Mouse (Mus musculus) ES-E14 (cell line): Measurements from ENCODE around the gene Ccdc191. TPM values are rescaled to one million over a fixed set of nuclear protein-coding genes. Genes with fewer than 3 reads are reported as not detected.
A peak's percentile ranks its signal among the peaks of the same experiment; 100 is the strongest.

Experiments used
- DNase-seq: peaks from one replicate; pipeline ENCODE4 v3.0.0-alpha.2; 2013; ENCODE audit warnings: low read depth, low spot score
- H3K27ac ChIP-seq: 2 replicates; pipeline ENCODE4 v1.5.1; 2012; ENCODE audit warnings: low read depth, mild to moderate bottlenecking, low read length, moderate library complexity, mixed read lengths; ENCODE audit not compliant: poor library complexity, insufficient read depth, severe bottlenecking
- H3K36me3 ChIP-seq: 2 replicates; pipeline ENCODE4 v1.6.1; 2012; ENCODE audit warnings: mild to moderate bottlenecking, low read length, moderate library complexity, mixed read lengths; ENCODE audit not compliant: control insufficient read depth, poor library complexity, insufficient read depth, severe bottlenecking
- H3K4me1 ChIP-seq, 2 experiments: fragments of 150-350 bp in 1 of 2; sonication (generic) in 1 of 2; 2 replicates each; pipeline ENCODE4 v1.6.1; 2012; ENCODE audit warnings: low read length in 2 of 2, mild to moderate bottlenecking in 1 of 2, mixed read lengths in 1 of 2; ENCODE audit not compliant: control insufficient read depth in 2 of 2, insufficient read depth in 2 of 2, poor library complexity in 1 of 2
- H3K4me3 ChIP-seq, 2 experiments: fragments of 150-350 bp in 1 of 2; sonication (generic) in 1 of 2; 2 replicates each; pipeline ENCODE4 v1.5.1; 2012; ENCODE audit warnings: low read length in 2 of 2, low read depth in 1 of 2, mild to moderate bottlenecking in 1 of 2, mixed read lengths in 1 of 2; ENCODE audit not compliant: insufficient read depth in 1 of 2, poor library complexity in 1 of 2, severe bottlenecking in 1 of 2
- H3K9ac ChIP-seq: 2 replicates; pipeline ENCODE4 v1.6.1; 2012; ENCODE audit warnings: low read depth, mild to moderate bottlenecking, low read length, mixed read lengths; ENCODE audit not compliant: poor library complexity, insufficient read depth, severe bottlenecking
- H3K9me3 ChIP-seq: fragments of 150-350 bp; sonication (generic); 2 replicates; pipeline ENCODE4 v1.6.1; 2012; ENCODE audit warnings: low read depth, mild to moderate bottlenecking, low read length; ENCODE audit not compliant: control insufficient read depth, insufficient read depth
- CHD2 ChIP-seq: IDR thresholded peaks from 2 replicates; pipeline ENCODE4 v1.6.1; 2014; ENCODE audit warnings: mild to moderate bottlenecking, low read depth, low read length, inconsistent platforms
- HCFC1 ChIP-seq: IDR thresholded peaks from 2 replicates; pipeline ENCODE4 v1.6.1; 2012; ENCODE audit warnings: low read length, inconsistent platforms, borderline replicate concordance; ENCODE audit not compliant: insufficient read depth
- MAFK ChIP-seq: IDR thresholded peaks from 2 replicates; pipeline ENCODE4 v1.6.1; 2014; ENCODE audit warnings: mild to moderate bottlenecking, low read depth, low read length, inconsistent platforms; ENCODE audit not compliant: insufficient read depth
- ZC3H11A ChIP-seq: IDR thresholded peaks from 2 replicates; pipeline ENCODE4 v1.6.1; 2012; ENCODE audit warnings: low read depth, mild to moderate bottlenecking, inconsistent platforms, low read length, borderline replicate concordance
- ZNF384 ChIP-seq: IDR thresholded peaks from 2 replicates; pipeline ENCODE4 v1.6.1; 2012; ENCODE audit warnings: low read depth, low read length, inconsistent platforms
- in situ Hi-C, 2 experiments: fragments of 600-800 bp; cut with MboI; formaldehyde crosslinking; loops; one replicate each; pipeline ENCODE4 v1.15.1; 2025; ENCODE audit warnings: low sequenced_read_pairs in 2 of 2, inconsistent platforms in 1 of 2; ENCODE audit not compliant: unreplicated experiment in 2 of 2
- total RNA-seq: library from RNA; depleted of rRNA; stranded (reverse); fragments of 300-350 nt; gene quantifications from 2 replicates; pipeline ENCODE4 v1.2.3, GENCODE M21; 2012; rRNA removed

The Ccdc191 gene
- total RNA-seq: 12.2 and 13.8 TPM in 2 replicates

DNA sequence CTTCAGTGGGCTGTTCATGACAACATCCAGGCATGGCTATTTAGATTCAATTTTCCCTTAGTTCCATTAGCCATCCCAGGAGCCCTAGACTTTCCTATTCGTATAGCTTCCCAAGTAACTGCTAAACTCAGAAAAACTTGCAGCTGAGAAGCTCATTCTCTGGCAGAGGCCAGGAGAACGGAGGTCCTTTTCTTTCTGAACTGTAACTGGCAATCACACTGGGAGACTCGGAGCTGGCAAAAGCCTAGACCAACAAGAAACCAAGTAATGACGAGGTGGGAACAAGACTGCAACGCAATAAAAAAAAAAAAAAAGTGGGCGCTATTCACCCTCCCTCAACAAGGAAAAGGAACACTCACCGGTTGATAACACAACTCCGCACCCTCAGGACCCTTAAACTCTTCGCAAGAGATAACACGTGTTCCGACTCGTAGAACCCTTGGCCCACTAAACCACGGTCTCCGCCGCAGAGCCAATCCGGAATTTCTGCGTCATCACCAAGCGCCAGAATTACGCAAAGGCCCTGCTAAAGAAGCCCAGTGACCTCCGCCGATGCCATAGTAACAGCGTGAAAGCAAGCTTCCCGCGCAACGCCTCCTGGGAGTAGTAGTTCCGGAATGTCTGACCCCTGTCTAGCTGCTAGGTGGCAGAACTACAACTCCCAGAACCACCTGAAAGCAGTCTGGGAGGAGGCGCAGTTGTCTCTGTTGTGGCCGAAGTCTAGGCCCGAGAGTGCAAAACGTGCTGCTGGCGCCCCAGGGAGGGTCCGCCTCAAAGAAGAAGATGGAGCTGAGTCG lies at the start of gene Ccdc191:
TSS of gene Ccdc191 (plus strand) at position 593 of the 797 bp plus-strand sequence.
- peak within 1 kb of the TSS; percentile 15; the same call in 1 of the 2 replicates for H3K27ac ChIP-seq
- peak; percentile 81 for TF ChIP-seq ZNF384
- TF ChIP-seq MAFK: no peak
- no peak for TF ChIP-seq ZC3H11A
- peak; percentile 98 for TF ChIP-seq HCFC1
- TF ChIP-seq CHD2: no peak
- in situ Hi-C loops: no loop called here
- no peaks in the 10 kb centered on the region for H3K36me3 ChIP-seq
- H3K4me1 ChIP-seq: no peaks in the 10 kb centered on the region
- H3K4me3 ChIP-seq: peak within 1 kb of the TSS; percentile 78 to 80
- H3K9me3 ChIP-seq: no peaks in the 10 kb centered on the region
- peak within 1 kb of the TSS; percentile 81 for H3K9ac ChIP-seq
- peak; percentile 99 for DNase-seq

DNA sequence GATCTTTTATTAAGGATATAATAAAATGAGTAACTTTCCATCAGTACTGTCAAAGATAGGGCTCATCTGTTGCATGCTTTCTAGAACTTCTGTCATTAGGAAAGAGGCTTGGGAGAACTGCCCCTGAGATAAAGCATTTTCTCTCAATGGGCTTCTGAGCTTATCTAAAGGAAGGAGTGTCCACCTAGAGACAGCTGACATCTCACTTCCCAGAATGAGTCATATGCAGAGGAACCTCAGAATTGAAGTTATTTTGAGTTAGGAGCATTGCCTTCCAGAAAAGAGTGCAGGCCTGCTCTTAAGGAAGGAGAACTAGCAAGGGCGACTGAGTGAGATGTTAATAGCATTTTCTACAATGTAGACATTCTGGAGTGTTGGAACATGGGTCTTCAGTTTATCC lies 48.4 kb upstream of the Ccdc191 start:
- Histone ChIP-seq H3K4me1 (no peaks in the 10 kb centered on the region), H3K27ac (no peak overlapping the region), H3K9ac (no peak overlapping the region), H3K9me3 (no peaks in the 10 kb centered on the region), H3K4me3 (no peak overlapping the region), H3K36me3 (no peaks in the 10 kb centered on the region)
- TF ChIP-seq CHD2 (no peak), MAFK (no peak), ZNF384 (no peak), ZC3H11A (no peak), HCFC1 (no peak)
- in situ Hi-C loops: no loop called here
- no peak for DNase-seq

GRCm38 (mm10) chr16:43849839-43850238 lies 39.8 kb upstream of the Ccdc191 start:
- TF ChIP-seq CHD2 (no peak), HCFC1 (no peak), MAFK (no peak), ZC3H11A (no peak), ZNF384 (no peak)
- in situ Hi-C loops: no loop called here
- no peak for DNase-seq

GRCm38 (mm10) chr16:43858941-43859476 lies 30.6 kb upstream of the Ccdc191 start:
- Histone ChIP-seq H3K4me1 (no peaks in the 10 kb centered on the region; a peak in 1 of 4 replicates), H3K27ac (no peak overlapping the region), H3K9me3 (no peaks in the 10 kb centered on the region), H3K36me3 (peaks cover 16% of the 10 kb centered on the region), H3K4me3 (no peak overlapping the region), H3K9ac (no peak overlapping the region)
- TF ChIP-seq ZC3H11A (no peak), ZNF384 (no peak), MAFK (no peak), HCFC1 (no peak), CHD2 (no peak)
- in situ Hi-C loops: no loop called here
- no peak for DNase-seq

More at GRCm38 (mm10) chr16:43849839-43850238, 39.8 kb upstream of the Ccdc191 start:
- Histone ChIP-seq H3K4me3 (no peak overlapping the region), H3K9ac (no peak overlapping the region), H3K36me3 (no peaks in the 10 kb centered on the region), H3K9me3 (no peaks in the 10 kb centered on the region), H3K4me1 (no peaks in the 10 kb centered on the region; a peak in 1 of 4 replicates), H3K27ac (no peak overlapping the region)
